Mouse (Mus musculus) MEL (cell line): ENCODE data around the gene Myo1a.

ENCODE experiments used
- CTCF ChIP-seq, 3 experiments: IDR thresholded peaks in 2 of 3; conservative IDR thresholded peaks in 1 of 3; 2 replicates each; pipeline ENCODE4 v1.5.1; 2011 to 2012; ENCODE audit warnings: low read length in 3 of 3, low read depth in 2 of 3, mild to moderate bottlenecking in 2 of 3, improper control_type of control experiment in 1 of 3, inconsistent platforms in 1 of 3, mixed read lengths in 1 of 3, moderate library complexity in 1 of 3; ENCODE audit not compliant: control insufficient read depth in 1 of 3, insufficient read depth in 1 of 3, poor library complexity in 1 of 3, severe bottlenecking in 1 of 3
- E2F4 ChIP-seq: IDR thresholded peaks from 2 replicates; pipeline ENCODE4 v1.6.1; 2011; ENCODE audit warnings: low read depth, low read length, improper control_type of control experiment, borderline replicate concordance
- POLR2AphosphoS2 ChIP-seq: IDR thresholded peaks from 2 replicates; pipeline ENCODE4 v1.6.1; 2011; ENCODE audit warnings: low read length, improper control_type of control experiment
- TCF12 ChIP-seq: IDR thresholded peaks from 2 replicates; pipeline ENCODE4 v1.6.1; 2014; ENCODE audit warnings: low read depth, mild to moderate bottlenecking, inconsistent platforms, low read length, improper control_type of control experiment, moderate library complexity
- USF2 ChIP-seq, 2 experiments: IDR thresholded peaks; 2 replicates each; pipeline ENCODE4 v1.6.1; 2011 to 2012; ENCODE audit warnings: improper control_type of control experiment in 2 of 2, low read length in 2 of 2, borderline replicate concordance in 1 of 2, inconsistent platforms in 1 of 2, low read depth in 1 of 2, mild to moderate bottlenecking in 1 of 2; ENCODE audit not compliant: insufficient read depth in 1 of 2

GRCm38 (mm10) chr10:127738151-127738882 is 33.3 kb downstream of the Myo1a start:
- TF ChIP-seq USF2 (IDR thresholded peaks at IDR 0.05; ENCODE audit: borderline replicate concordance in 1 of 2, insufficient read depth in 1 of 2, low read depth in 1 of 2, low read length in 2 of 2) (no peak), E2F4 (no peak), TCF12 (no peak), CTCF (IDR thresholded peaks at IDR 0.05 in 2 of 3, conservative IDR thresholded peaks at IDR 0.05 in 1 of 3; ENCODE audit: control insufficient read depth in 1 of 3, insufficient read depth in 1 of 3, low read depth in 2 of 3, low read length in 3 of 3, poor library complexity in 1 of 3, severe bottlenecking in 1 of 3) (peak; percentile 41 to 54 (median 47)), POLR2AphosphoS2 (no peak)
